Mouse (Mus musculus) hindbrain, embryonic 16.5 days (tissue): ENCODE results near the gene Vwa8. TPM values are rescaled to one million over a fixed set of nuclear protein-coding genes. Genes with fewer than 3 reads are reported as not detected.

ENCODE experiments used
- ATAC-seq: fragments of 200-750 bp; cut with Nextera tagmentation; 2 replicates; pipeline ENCODE4 v1.8.0; 2017; ENCODE audit warnings: moderate TSS enrichment, moderate library complexity
- H3K27ac ChIP-seq: fragments of 300-500 bp; sonication (generic); 2 replicates; pipeline ENCODE4 v1.5.1; 2014; ENCODE audit warnings: low read depth, mild to moderate bottlenecking, control low read depth, low read length, moderate library complexity
- H3K27me3 ChIP-seq: fragments of 300-500 bp; sonication (generic); replicated peaks from 2 replicates; pipeline ENCODE4 v1.6.1; 2014; ENCODE audit warnings: low read length; ENCODE audit not compliant: control insufficient read depth, insufficient read depth
- H3K36me3 ChIP-seq: fragments of 300-500 bp; sonication (generic); 2 replicates; pipeline ENCODE4 v1.6.1; 2014; ENCODE audit warnings: mild to moderate bottlenecking, low read length, moderate library complexity, mixed read lengths; ENCODE audit not compliant: control insufficient read depth, insufficient read depth
- H3K4me1 ChIP-seq: fragments of 300-500 bp; sonication (generic); 2 replicates; pipeline ENCODE4 v1.6.1; 2014; ENCODE audit warnings: low read depth, low read length; ENCODE audit not compliant: control insufficient read depth, insufficient read depth
- H3K4me2 ChIP-seq: fragments of 300-500 bp; sonication (generic); 2 replicates; pipeline ENCODE4 v1.6.1; 2014; ENCODE audit warnings: mild to moderate bottlenecking, low read length, control low read depth, moderate library complexity
- H3K4me3 ChIP-seq: fragments of 300-500 bp; sonication (generic); 2 replicates; pipeline ENCODE4 v1.5.1; 2014; ENCODE audit warnings: mild to moderate bottlenecking, low read length, control low read depth, moderate library complexity
- H3K9ac ChIP-seq: fragments of 300-500 bp; sonication (generic); 2 replicates; pipeline ENCODE4 v1.6.1; 2014; ENCODE audit warnings: low read depth, mild to moderate bottlenecking, control low read depth, low read length, moderate library complexity
- H3K9me3 ChIP-seq: fragments of 300-500 bp; sonication (generic); 2 replicates; pipeline ENCODE4 v1.6.1; 2014; ENCODE audit warnings: mild to moderate bottlenecking, low read length, moderate library complexity; ENCODE audit not compliant: control insufficient read depth
- WGBS: fragments of 180-500 bp; shearing (Covaris S2); extraction: QIAGEN DNeasy Blood & Tissue Kit; methylation state at CpG from one replicate; pipeline ENCODE4 v1.1.7; 2014; 5-methylcytosine and 5-hydroxymethylcytosine counted together
- polyA plus RNA-seq: library from polyadenylated mRNA; unstranded; fragments of >200 nt; fragmentation: Nextera tagmentation; extraction: Ambion mirVana; gene quantifications from 2 replicates; pipeline ENCODE4 v1.2.1, GENCODE M21; 2015

The Vwa8 gene
- polyA plus RNA-seq, 1 experiment from 2014 or later = 7.9 TPM

GRCm38 (mm10) chr14:79030715-79031114, 181.9 kb downstream of the Vwa8 start:
- H3K36me3 ChIP-seq = no peaks in the 10 kb centered on the region
- WGBS = 86% methylated on average over 3 of the region's 3 CpGs
- H3K4me1 ChIP-seq = no peaks in the 10 kb centered on the region; the same call in 1 of the 2 replicates
- H3K4me2 ChIP-seq = no peak overlapping the region
- no peaks in the 10 kb centered on the region for H3K9me3 ChIP-seq
- no peak overlapping the region for H3K9ac ChIP-seq
- H3K27me3 ChIP-seq = no peaks in the 10 kb centered on the region
- ATAC-seq = no peak
- no peak overlapping the region for H3K4me3 ChIP-seq
- H3K27ac ChIP-seq = no peak overlapping the region

GRCm38 (mm10) chr14:79031230-79031740, 182.4 kb downstream of the Vwa8 start:
- ATAC-seq = no peak
- Histone ChIP-seq H3K36me3 (no peaks in the 10 kb centered on the region), H3K4me3 (no peak overlapping the region), H3K4me1 (no peaks in the 10 kb centered on the region; the same call in 1 of the 2 replicates), H3K27me3 (no peaks in the 10 kb centered on the region), H3K27ac (no peak overlapping the region), H3K9ac (no peak overlapping the region), H3K9me3 (no peaks in the 10 kb centered on the region), H3K4me2 (no peak overlapping the region)
- 84% methylated on average over 8 of the region's 8 CpGs for WGBS

GRCm38 (mm10) chr14:79033396-79033795, 184.5 kb downstream of the Vwa8 start:
- H3K4me2 ChIP-seq = no peak overlapping the region
- H3K4me1 ChIP-seq = no peaks in the 10 kb centered on the region; the same call in 1 of the 2 replicates
- H3K9me3 ChIP-seq = no peaks in the 10 kb centered on the region
- WGBS = 70% methylated on average over 6 of the region's 6 CpGs
- no peaks in the 10 kb centered on the region for H3K36me3 ChIP-seq
- ATAC-seq = no peak
- no peak overlapping the region; the same call in 1 of the 2 replicates for H3K27ac ChIP-seq
- H3K4me3 ChIP-seq = no peak overlapping the region
- no peaks in the 10 kb centered on the region for H3K27me3 ChIP-seq
- H3K9ac ChIP-seq = no peak overlapping the region

- no peak; the same call in 1 of the 2 replicates for ATAC-seq
- WGBS = 67% methylated on average over 9 of the region's 9 CpGs
- H3K4me2 ChIP-seq = no peak overlapping the region
- H3K27ac ChIP-seq = no peak overlapping the region
- H3K9me3 ChIP-seq = no peaks in the 10 kb centered on the region
- H3K4me1 ChIP-seq = no peaks in the 10 kb centered on the region; the same call in 1 of the 2 replicates
- no peaks in the 10 kb centered on the region for H3K36me3 ChIP-seq
- no peak overlapping the region for H3K9ac ChIP-seq
- no peaks in the 10 kb centered on the region for H3K27me3 ChIP-seq
- H3K4me3 ChIP-seq = no peak overlapping the region
Measured at GRCm38 (mm10) chr14:79034511-79034913, 185.7 kb downstream of the Vwa8 start.

- Histone ChIP-seq H3K4me2 (no peak overlapping the region), H3K4me1 (no peaks in the 10 kb centered on the region; the same call in 1 of the 2 replicates), H3K36me3 (no peaks in the 10 kb centered on the region), H3K9me3 (no peaks in the 10 kb centered on the region), H3K27ac (no peak overlapping the region), H3K9ac (no peak overlapping the region), H3K27me3 (no peaks in the 10 kb centered on the region), H3K4me3 (no peak overlapping the region)
- no peak for ATAC-seq
- 72% methylated on average over 9 of the region's 9 CpGs for WGBS
Measured at GRCm38 (mm10) chr14:79035575-79035974, 186.7 kb downstream of the Vwa8 start.

GRCm38 (mm10) chr14:79047186-79047585, 198.3 kb downstream of the Vwa8 start:
- WGBS = 83% methylated on average over 2 of the region's 2 CpGs
- no peak overlapping the region for H3K9ac ChIP-seq
- ATAC-seq = no peak
- H3K36me3 ChIP-seq = no peaks in the 10 kb centered on the region
- no peak overlapping the region for H3K27ac ChIP-seq
- no peaks in the 10 kb centered on the region for H3K4me1 ChIP-seq
- no peak overlapping the region for H3K4me3 ChIP-seq
- H3K27me3 ChIP-seq = no peaks in the 10 kb centered on the region
- no peak overlapping the region for H3K4me2 ChIP-seq
- H3K9me3 ChIP-seq = no peaks in the 10 kb centered on the region

GRCm38 (mm10) chr14:79047956-79048355, 199.1 kb downstream of the Vwa8 start:
- 85% methylated on average over 6 of the region's 6 CpGs for WGBS
- no peaks in the 10 kb centered on the region for H3K27me3 ChIP-seq
- ATAC-seq = no peak
- no peak overlapping the region for H3K4me3 ChIP-seq
- H3K27ac ChIP-seq = no peak overlapping the region
- H3K9ac ChIP-seq = no peak overlapping the region
- H3K9me3 ChIP-seq = no peaks in the 10 kb centered on the region
- no peak overlapping the region for H3K4me2 ChIP-seq
- no peaks in the 10 kb centered on the region for H3K36me3 ChIP-seq
- no peaks in the 10 kb centered on the region for H3K4me1 ChIP-seq

- H3K4me2 ChIP-seq = no peak overlapping the region
- ATAC-seq = no peak
Measured at GRCm38 (mm10) chr14:79049544-79049943, 200.7 kb downstream of the Vwa8 start.

GRCm38 (mm10) chr14:79065636-79066035, 216.8 kb downstream of the Vwa8 start:
- no peak for ATAC-seq
- Histone ChIP-seq H3K9ac (no peak overlapping the region), H3K4me2 (no peak overlapping the region), H3K36me3 (no peaks in the 10 kb centered on the region), H3K27ac (no peak overlapping the region), H3K9me3 (no peaks in the 10 kb centered on the region), H3K4me3 (no peak overlapping the region), H3K27me3 (no peaks in the 10 kb centered on the region), H3K4me1 (no peaks in the 10 kb centered on the region)
- WGBS = 84% methylated on average over 3 of the region's 3 CpGs

More at GRCm38 (mm10) chr14:79049544-79049943, 200.7 kb downstream of the Vwa8 start:
- Histone ChIP-seq H3K27ac (no peak overlapping the region), H3K27me3 (no peaks in the 10 kb centered on the region), H3K4me1 (no peaks in the 10 kb centered on the region), H3K36me3 (no peaks in the 10 kb centered on the region), H3K4me3 (no peak overlapping the region), H3K9ac (no peak overlapping the region), H3K9me3 (no peaks in the 10 kb centered on the region)
- WGBS = 70% methylated on average over 11 of the region's 11 CpGs
